Mouse (Mus musculus) lung, adult 18-20 months (tissue): ENCODE data around the gene Atxn2l.
A peak's percentile ranks its signal among the peaks of the same experiment; 100 is the strongest.

Experiments used
- DNase-seq, 2 experiments: peaks; one replicate each; pipeline ENCODE4 v3.0.0; 2022; ENCODE audit warnings: mixed read lengths in 2 of 2

Atxn2l gene

GRCm38 (mm10) chr7:126503273-126503878, at the start of gene Atxn2l:
Atxn2l (minus strand) TSS chr7:126503437.
- peak; percentile 98 for DNase-seq

- DNase-seq, result no peak
Measured at GRCm38 (mm10) chr7:126545631-126546030, 42.4 kb upstream of the Atxn2l start.

GRCm38 (mm10) chr7:126541661-126542060, 38.4 kb upstream of the Atxn2l start:
- no peak for DNase-seq

GRCm38 (mm10) chr7:126537820-126538585, 34.8 kb upstream of the Atxn2l start:
- no peak for DNase-seq

- DNase-seq, result no peak
Measured at GRCm38 (mm10) chr7:126536466-126536865, 33.2 kb upstream of the Atxn2l start.

GRCm38 (mm10) chr7:126535766-126536165, 32.5 kb upstream of the Atxn2l start:
- DNase-seq, result peak in 1 of 2 experiments; percentile 13

GRCm38 (mm10) chr7:126533434-126533833, 30.2 kb upstream of the Atxn2l start:
- no peak for DNase-seq

- peak in 1 of 2 experiments; percentile 14 for DNase-seq
Measured at GRCm38 (mm10) chr7:126528166-126528577, 24.9 kb upstream of the Atxn2l start.

GRCm38 (mm10) chr7:126523316-126523715, 20.1 kb upstream of the Atxn2l start:
- DNase-seq, result peak in 1 of 2 experiments; percentile 26

- no peak for DNase-seq
Measured at GRCm38 (mm10) chr7:126519513-126519912, 16.3 kb upstream of the Atxn2l start.

- DNase-seq, result no peak
Measured at GRCm38 (mm10) chr7:126518261-126518941, 15.2 kb upstream of the Atxn2l start.

GRCm38 (mm10) chr7:126511287-126511686, 8.1 kb upstream of the Atxn2l start:
- no peak for DNase-seq

GRCm38 (mm10) chr7:126507126-126507778, 4.0 kb upstream of the Atxn2l start:
- DNase-seq, result no peak

- DNase-seq, result no peak
Measured at GRCm38 (mm10) chr7:126504913-126505312, 1.7 kb upstream of the Atxn2l start.

GRCm38 (mm10) chr7:126502751-126503150, 486 bp downstream of the Atxn2l start:
- DNase-seq, result no peak

GRCm38 (mm10) chr7:126502023-126502741, 1.1 kb downstream of the Atxn2l start:
- DNase-seq, result peak; percentile 91 to 95

GRCm38 (mm10) chr7:126501684-126502022, 1.6 kb downstream of the Atxn2l start:
- no peak for DNase-seq

- DNase-seq, result no peak
Measured at GRCm38 (mm10) chr7:126499416-126499815, 3.8 kb downstream of the Atxn2l start.

GRCm38 (mm10) chr7:126497966-126498365, 5.3 kb downstream of the Atxn2l start:
- DNase-seq, result no peak

GRCm38 (mm10) chr7:126496475-126496874, 6.8 kb downstream of the Atxn2l start:
- no peak for DNase-seq

GRCm38 (mm10) chr7:126494120-126494519, 9.1 kb downstream of the Atxn2l start:
- no peak for DNase-seq

- no peak for DNase-seq
Measured at GRCm38 (mm10) chr7:126491973-126492372, 11.3 kb downstream of the Atxn2l start.

GRCm38 (mm10) chr7:126491005-126491404, 12.2 kb downstream of the Atxn2l start:
- no peak for DNase-seq
